Mouse (Mus musculus): ENCODE measurements at regions not wholly inside any gene's neighbourhood (a gene's known extent, or its start where the extent isn't known, plus 50 kb on each side); places are given as distances from the start of the nearest gene placed in this dataset.
"Not testable (repeated sequence)": the region's sequence is repeated elsewhere in the genome, so short reads cannot be mapped to it uniquely, and the experiment has no call there.

GRCm38 (mm10) chr4:153827914-153828313, 129.1 kb upstream of the A430005L14Rik start:
- no peak for DNase-seq (ENCODE audit: low spot score)

GRCm38 (mm10) chr4:153829766-153830165, 127.3 kb upstream of the A430005L14Rik start:
- no peak for DNase-seq (ENCODE audit: low spot score)

- DNase-seq (ENCODE audit: low spot score) = no peak
These were observed 126.5 kb upstream of the A430005L14Rik start for GRCm38 (mm10) chr4:153830491-153830890.

- not testable (repeated sequence) for DNase-seq (ENCODE audit: low spot score)
These were observed 125.8 kb upstream of the A430005L14Rik start for GRCm38 (mm10) chr4:153831251-153831650.

- no peak for DNase-seq (ENCODE audit: low spot score)
These were observed 124.9 kb upstream of the A430005L14Rik start for GRCm38 (mm10) chr4:153832151-153832550.

- no peak for DNase-seq (ENCODE audit: low spot score)
These were observed 112.3 kb upstream of the A430005L14Rik start for GRCm38 (mm10) chr4:153844766-153845165.

- DNase-seq (ENCODE audit: low spot score) = no peak
These were observed 108.8 kb upstream of the A430005L14Rik start for GRCm38 (mm10) chr4:153848274-153848673.

GRCm38 (mm10) chr4:153850186-153850585, 106.9 kb upstream of the A430005L14Rik start:
- DNase-seq (ENCODE audit: low spot score) = no peak

GRCm38 (mm10) chr4:153854084-153854747, 102.8 kb upstream of the A430005L14Rik start:
- no peak for DNase-seq (ENCODE audit: low spot score)

- DNase-seq (ENCODE audit: low spot score) = no peak
These were observed 102.3 kb upstream of the A430005L14Rik start for GRCm38 (mm10) chr4:153854748-153855092.

GRCm38 (mm10) chr4:153861420-153861819, 95.6 kb upstream of the A430005L14Rik start:
- no peak for DNase-seq (ENCODE audit: low spot score)

- DNase-seq (ENCODE audit: low spot score) = no peak
These were observed 94.8 kb upstream of the A430005L14Rik start for GRCm38 (mm10) chr4:153862121-153862660.

- no peak for DNase-seq (ENCODE audit: low spot score)
These were observed 84.7 kb upstream of the A430005L14Rik start for GRCm38 (mm10) chr4:153872346-153872745.

- not testable (repeated sequence) for DNase-seq (ENCODE audit: low spot score)
These were observed 82.0 kb upstream of the A430005L14Rik start for GRCm38 (mm10) chr4:153875036-153875435.

- DNase-seq (ENCODE audit: low spot score) = peak; percentile 17
These were observed 79.9 kb upstream of the A430005L14Rik start for GRCm38 (mm10) chr4:153876954-153877642.

- DNase-seq (ENCODE audit: low spot score) = no peak
These were observed 74.0 kb upstream of the A430005L14Rik start for GRCm38 (mm10) chr4:153883057-153883456.

- DNase-seq (ENCODE audit: low spot score) = no peak
These were observed 73.0 kb upstream of the A430005L14Rik start for GRCm38 (mm10) chr4:153884044-153884443.

- no peak for DNase-seq (ENCODE audit: low spot score)
These were observed 71.2 kb upstream of the A430005L14Rik start for GRCm38 (mm10) chr4:153885836-153886235.

- no peak for DNase-seq (ENCODE audit: low spot score)
These were observed 66.9 kb upstream of the A430005L14Rik start for GRCm38 (mm10) chr4:153890130-153890529.

GRCm38 (mm10) chr4:153899721-153900120, 57.3 kb upstream of the A430005L14Rik start:
- no peak for DNase-seq (ENCODE audit: low spot score)

- no peak for DNase-seq (ENCODE audit: low spot score)
These were observed 52.0 kb upstream of the A430005L14Rik start for GRCm38 (mm10) chr4:153905076-153905475.

- no peak for DNase-seq (ENCODE audit: low spot score)
These were observed 51.5 kb upstream of the A430005L14Rik start for GRCm38 (mm10) chr4:153905511-153905910.
